Mouse (Mus musculus): Measurements from ENCODE around the gene Flywch1.

- no peak for TF ChIP-seq POLR2A (IDR thresholded peaks at IDR 0.05; ENCODE audit: control insufficient read depth, extremely low read depth, insufficient read depth, low read length, poor library complexity)
- no peak for TF ChIP-seq CTCF (IDR thresholded peaks at IDR 0.05; ENCODE audit: borderline replicate concordance, control insufficient read depth, extremely low read depth, insufficient read depth, low read length, poor library complexity)
Observed at GRCm38 (mm10) chr17:23791079-23791357, 19.6 kb upstream of the Flywch1 start.

All from thymus, adult 2 months (tissue).